Mouse (Mus musculus) kidney, embryonic 16.5 days (tissue): ENCODE data around the gene Slc22a19. TPM values are rescaled to one million over a fixed set of nuclear protein-coding genes. Genes with fewer than 3 reads are reported as not detected.
A peak's percentile ranks its signal among the peaks of the same experiment; 100 is the strongest.
"Not testable (repeated sequence)": the region's sequence is repeated elsewhere in the genome, so short reads cannot be mapped to it uniquely, and the experiment has no call there.

ENCODE experiments used
- ATAC-seq: fragments of 200-750 bp; cut with Nextera tagmentation; 2 replicates; pipeline ENCODE4 v1.8.0; 2017; ENCODE audit warnings: moderate TSS enrichment; ENCODE audit not compliant: low FRiP score, low TSS enrichment
- H3K27ac ChIP-seq: fragments of 300-500 bp; sonication (generic); 2 replicates; pipeline ENCODE4 v1.5.1; 2014; ENCODE audit warnings: low read length
- H3K27me3 ChIP-seq: fragments of 300-500 bp; sonication (generic); 2 replicates; pipeline ENCODE4 v1.6.1; 2014; ENCODE audit warnings: low read length, control low read depth, mixed read lengths; ENCODE audit not compliant: insufficient read depth
- H3K36me3 ChIP-seq: fragments of 300-500 bp; sonication (generic); 2 replicates; pipeline ENCODE4 v1.6.1; 2014; ENCODE audit warnings: low read length, control low read depth, mixed read lengths; ENCODE audit not compliant: insufficient read depth
- H3K4me1 ChIP-seq: fragments of 300-500 bp; sonication (generic); 2 replicates; pipeline ENCODE4 v1.6.1; 2014; ENCODE audit warnings: low read length, control low read depth, mixed read lengths; ENCODE audit not compliant: insufficient read depth
- H3K4me2 ChIP-seq: fragments of 300-500 bp; sonication (generic); replicated peaks from 2 replicates; pipeline ENCODE4 v1.6.1; 2014; ENCODE audit warnings: low read depth, low read length
- H3K4me3 ChIP-seq: fragments of 300-500 bp; sonication (generic); 2 replicates; pipeline ENCODE4 v1.5.1; 2014; ENCODE audit warnings: mild to moderate bottlenecking, low read length
- H3K9ac ChIP-seq: fragments of 300-500 bp; sonication (generic); replicated peaks from 2 replicates; pipeline ENCODE4 v1.6.1; 2014; ENCODE audit warnings: low read length
- H3K9me3 ChIP-seq: fragments of 300-500 bp; sonication (generic); 2 replicates; pipeline ENCODE4 v1.6.1; 2016; ENCODE audit warnings: low read length, control low read depth
- WGBS: fragments of 180-500 bp; shearing (Covaris S2); extraction: QIAGEN DNeasy Blood & Tissue Kit; methylation state at CpG from one replicate; pipeline ENCODE4 v1.1.7; 2014; 5-methylcytosine and 5-hydroxymethylcytosine counted together
- polyA plus RNA-seq: library from polyadenylated mRNA; unstranded; fragments of >200 nt; fragmentation: Nextera tagmentation; extraction: Ambion mirVana; gene quantifications from 2 replicates; pipeline ENCODE4 v1.2.1, GENCODE M21; 2015

Slc22a19 gene
- 14.9 and 19.4 TPM in 2 replicates for polyA plus RNA-seq

DNA sequence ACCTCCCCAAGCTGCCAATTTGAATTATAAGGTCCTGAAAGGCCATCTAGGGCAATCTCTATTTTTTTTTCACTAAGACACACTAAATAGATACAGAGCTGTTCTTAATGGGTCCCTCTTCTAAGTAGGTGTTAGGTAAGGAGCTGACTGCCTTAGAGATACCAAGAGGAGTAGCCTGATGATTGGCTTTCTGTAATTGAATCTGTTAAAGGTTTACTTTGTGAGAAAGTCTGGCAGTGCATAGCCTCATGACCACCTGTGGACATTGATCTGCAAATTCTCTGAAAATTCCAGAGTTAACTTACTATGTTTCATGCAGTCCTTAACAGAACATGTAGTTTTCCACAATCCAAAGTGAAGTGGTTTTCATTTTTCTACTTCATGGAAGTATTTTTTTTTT is at the start of gene Slc22a19:
TSS of gene Slc22a19 (minus strand) at position 163 of the 400 bp plus-strand sequence.
- H3K9ac ChIP-seq, result no peak within 1 kb of the TSS
- no peaks in the 10 kb centered on the region for H3K36me3 ChIP-seq
- H3K4me1 ChIP-seq, result no peaks in the 10 kb centered on the region
- H3K27ac ChIP-seq, result no peak within 1 kb of the TSS
- H3K4me3 ChIP-seq, result no peak within 1 kb of the TSS
- H3K4me2 ChIP-seq, result no peak within 1 kb of the TSS
- no peaks in the 10 kb centered on the region for H3K9me3 ChIP-seq
- no peak for ATAC-seq
- H3K27me3 ChIP-seq, result no peaks in the 10 kb centered on the region

DNA sequence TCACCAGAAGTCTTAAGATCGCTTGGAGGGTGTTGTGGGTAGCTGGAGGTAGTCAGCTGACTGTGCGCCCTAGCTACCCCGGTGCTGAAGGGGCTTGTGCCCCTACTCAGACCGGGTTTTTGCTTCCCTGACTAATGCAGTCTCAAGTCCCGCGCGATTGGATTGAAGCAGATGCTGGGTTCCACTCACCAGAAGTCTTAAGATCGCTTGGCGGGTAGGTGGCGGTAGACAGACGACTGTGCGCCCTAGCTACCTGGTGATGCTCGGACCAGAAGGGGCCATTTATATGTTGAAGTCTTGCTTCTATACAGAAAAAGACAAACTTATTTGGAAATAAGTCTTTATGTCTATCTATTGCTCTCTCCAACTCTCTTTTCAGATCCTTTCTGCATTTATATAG is 42.3 kb upstream of the Slc22a19 start:
- not testable (repeated sequence) for H3K4me2 ChIP-seq, H3K27ac ChIP-seq, H3K4me3 ChIP-seq, H3K36me3 ChIP-seq, ATAC-seq, H3K9ac ChIP-seq, H3K9me3 ChIP-seq, H3K4me1 ChIP-seq, H3K27me3 ChIP-seq
- WGBS, result 75% methylated on average over 13 of the region's 13 CpGs

DNA sequence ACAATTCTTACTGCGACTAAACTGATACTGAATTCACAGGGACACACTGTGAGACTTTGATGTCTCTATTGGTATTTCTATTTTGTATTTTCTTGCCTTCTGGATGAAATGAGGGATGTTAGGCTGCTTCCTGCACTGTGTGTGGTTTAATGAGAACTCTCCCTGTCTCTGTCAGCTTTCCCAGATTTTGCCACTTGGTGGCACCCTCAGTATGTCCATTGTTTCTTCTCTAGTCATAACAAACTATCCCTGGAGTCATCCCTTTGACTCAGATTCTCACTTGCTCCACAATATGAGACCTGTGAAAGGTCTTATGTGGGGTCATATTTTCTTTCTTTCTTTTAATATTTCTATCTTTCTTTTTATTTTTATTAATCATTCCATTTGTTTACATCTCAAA is 18.4 kb upstream of the Slc22a19 start:
- Histone ChIP-seq H3K4me1 (no peaks in the 10 kb centered on the region), H3K4me2 (no peak overlapping the region), H3K9ac (no peak overlapping the region), H3K27me3 (no peaks in the 10 kb centered on the region), H3K27ac (no peak overlapping the region), H3K4me3 (no peak overlapping the region), H3K9me3 (no peaks in the 10 kb centered on the region), H3K36me3 (no peaks in the 10 kb centered on the region)
- no peak for ATAC-seq
- 51% methylated on average over 1 of the region's 1 CpGs for WGBS

- WGBS, result 75% methylated on average over 3 of the region's 3 CpGs
Observed at GRCm38 (mm10) chr19:7693104-7693503, 18.0 kb downstream of the Slc22a19 start.

DNA sequence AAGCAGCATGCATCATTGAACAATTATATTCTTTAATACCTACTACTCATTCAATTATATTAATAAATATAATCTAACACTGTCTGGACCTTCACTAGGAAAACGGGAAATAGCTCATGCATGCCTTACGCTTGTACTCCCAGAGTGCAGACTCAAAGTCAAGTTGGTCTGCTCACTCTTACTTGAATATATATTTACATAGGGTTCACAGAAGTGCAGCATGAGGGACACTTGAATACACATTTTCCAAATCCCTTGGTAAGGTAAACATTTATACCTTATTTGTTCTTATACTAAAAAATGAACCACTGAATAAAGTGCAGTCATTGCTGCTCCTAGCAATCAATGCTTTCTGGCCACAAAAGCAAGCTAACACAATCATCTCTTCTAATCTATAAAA is 19.9 kb downstream of the Slc22a19 start:
- Histone ChIP-seq H3K36me3 (no peaks in the 10 kb centered on the region), H3K27ac (no peak overlapping the region), H3K9me3 (no peaks in the 10 kb centered on the region), H3K27me3 (no peaks in the 10 kb centered on the region), H3K4me3 (no peak overlapping the region), H3K4me1 (no peaks in the 10 kb centered on the region), H3K4me2 (no peak overlapping the region), H3K9ac (no peak overlapping the region)
- WGBS, result 87% methylated on average over 2 of the region's 2 CpGs
- no peak for ATAC-seq

More at GRCm38 (mm10) chr19:7693104-7693503, 18.0 kb downstream of the Slc22a19 start:
- H3K9ac ChIP-seq, ATAC-seq, H3K36me3 ChIP-seq, H3K4me2 ChIP-seq, H3K4me3 ChIP-seq, H3K27ac ChIP-seq, H3K4me1 ChIP-seq, H3K9me3 ChIP-seq, H3K27me3 ChIP-seq: not testable (repeated sequence)

DNA sequence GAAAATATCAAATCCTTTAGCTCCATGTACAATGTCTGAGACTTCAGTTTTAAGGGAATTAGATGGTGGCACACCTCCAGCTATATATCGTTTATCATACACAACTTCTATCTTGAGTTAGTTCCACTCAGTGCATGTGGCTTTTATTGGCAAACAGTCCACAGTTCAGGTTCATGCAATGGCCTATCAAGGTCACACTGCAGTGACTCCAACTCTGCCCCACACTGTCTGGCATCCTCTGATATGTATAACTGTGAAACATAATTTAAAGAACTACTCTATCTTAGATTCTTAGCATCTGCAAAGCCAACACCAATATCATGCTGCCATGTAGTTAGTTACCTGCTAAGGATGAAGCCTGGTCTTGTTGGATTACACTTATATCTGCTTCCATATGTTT is 23.1 kb downstream of the Slc22a19 start:
- no peaks in the 10 kb centered on the region for H3K4me1 ChIP-seq
- no peak overlapping the region for H3K27ac ChIP-seq
- no peak overlapping the region for H3K4me2 ChIP-seq
- no peak overlapping the region for H3K9ac ChIP-seq
- H3K27me3 ChIP-seq, result no peaks in the 10 kb centered on the region
- no peaks in the 10 kb centered on the region for H3K9me3 ChIP-seq
- 91% methylated on average over 1 of the region's 1 CpGs for whole genome bisulfite sequencing
- no peak overlapping the region for H3K4me3 ChIP-seq
- H3K36me3 ChIP-seq, result no peaks in the 10 kb centered on the region
- ATAC-seq, result no peak

DNA sequence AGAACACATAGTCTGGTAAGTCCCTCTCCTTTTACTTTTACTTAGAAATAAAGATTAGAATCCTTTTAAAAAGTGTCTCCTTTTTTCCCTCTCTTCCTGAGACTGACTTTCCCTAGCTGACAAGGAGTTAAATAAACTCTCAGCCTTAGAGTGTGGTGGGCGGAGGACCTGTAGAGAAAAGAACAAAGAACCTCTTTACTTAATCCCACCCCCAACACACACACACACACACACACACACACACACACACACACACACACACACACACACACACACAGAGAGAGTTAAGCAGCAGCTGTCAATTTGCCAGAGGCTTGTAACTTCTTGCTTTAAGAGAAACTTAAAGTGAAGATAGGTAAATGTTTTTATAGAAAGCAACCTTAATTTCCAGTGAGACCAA is 39.1 kb downstream of the Slc22a19 start:
- Histone ChIP-seq H3K4me1 (no peaks in the 10 kb centered on the region), H3K9me3 (0 out of 2 replicates have a peak, but pooled peaks cover 2% of the 10 kb centered on the region), H3K27ac (no peak overlapping the region), H3K4me3 (no peak overlapping the region), H3K4me2 (no peak overlapping the region), H3K27me3 (no peaks in the 10 kb centered on the region), H3K9ac (no peak overlapping the region), H3K36me3 (no peaks in the 10 kb centered on the region)
- WGBS, result 38% methylated on average over 1 of the region's 1 CpGs
- no peak for ATAC-seq

GRCm38 (mm10) chr19:7648913-7649666 is 62.0 kb downstream of the Slc22a19 start:
- 53% methylated on average over 8 of the region's 8 CpGs for WGBS
- peak; percentile 86 for ATAC-seq
- H3K27ac ChIP-seq, result peak overlapping the region; percentile 68; the same call in 1 of the 2 replicates

GRCm38 (mm10) chr19:7633786-7634185 is 77.3 kb downstream of the Slc22a19 start:
- WGBS, result 74% methylated on average over 1 of the region's 1 CpGs
- Histone ChIP-seq H3K9me3 (no peaks in the 10 kb centered on the region), H3K4me3 (no peak overlapping the region), H3K4me2 (no peak overlapping the region), H3K27ac (no peak overlapping the region; the same call in 1 of the 2 replicates), H3K36me3 (no peaks in the 10 kb centered on the region), H3K27me3 (no peaks in the 10 kb centered on the region), H3K4me1 (no peaks in the 10 kb centered on the region), H3K9ac (no peak overlapping the region)
- ATAC-seq, result peak; percentile 84; the same call in 1 of the 2 replicates

More at GRCm38 (mm10) chr19:7648913-7649666, 62.0 kb downstream of the Slc22a19 start:
- H3K4me2 ChIP-seq, result no peak overlapping the region
- no peaks in the 10 kb centered on the region for H3K4me1 ChIP-seq
- no peak overlapping the region for H3K4me3 ChIP-seq
- H3K9me3 ChIP-seq, result no peaks in the 10 kb centered on the region
- no peaks in the 10 kb centered on the region for H3K36me3 ChIP-seq
- no peaks in the 10 kb centered on the region for H3K27me3 ChIP-seq
- H3K9ac ChIP-seq, result no peak overlapping the region

- Histone ChIP-seq H3K27ac (no peak overlapping the region), H3K36me3 (no peaks in the 10 kb centered on the region), H3K27me3 (no peaks in the 10 kb centered on the region), H3K9me3 (no peaks in the 10 kb centered on the region), H3K4me3 (no peak overlapping the region), H3K9ac (no peak overlapping the region), H3K4me1 (no peaks in the 10 kb centered on the region), H3K4me2 (no peak overlapping the region)
- ATAC-seq, result 0 out of 2 replicates have a peak, but pooled peaks have one; percentile 42
Observed at GRCm38 (mm10) chr19:7633021-7633420, 78.1 kb downstream of the Slc22a19 start.
